In the genomic region with DNA sequence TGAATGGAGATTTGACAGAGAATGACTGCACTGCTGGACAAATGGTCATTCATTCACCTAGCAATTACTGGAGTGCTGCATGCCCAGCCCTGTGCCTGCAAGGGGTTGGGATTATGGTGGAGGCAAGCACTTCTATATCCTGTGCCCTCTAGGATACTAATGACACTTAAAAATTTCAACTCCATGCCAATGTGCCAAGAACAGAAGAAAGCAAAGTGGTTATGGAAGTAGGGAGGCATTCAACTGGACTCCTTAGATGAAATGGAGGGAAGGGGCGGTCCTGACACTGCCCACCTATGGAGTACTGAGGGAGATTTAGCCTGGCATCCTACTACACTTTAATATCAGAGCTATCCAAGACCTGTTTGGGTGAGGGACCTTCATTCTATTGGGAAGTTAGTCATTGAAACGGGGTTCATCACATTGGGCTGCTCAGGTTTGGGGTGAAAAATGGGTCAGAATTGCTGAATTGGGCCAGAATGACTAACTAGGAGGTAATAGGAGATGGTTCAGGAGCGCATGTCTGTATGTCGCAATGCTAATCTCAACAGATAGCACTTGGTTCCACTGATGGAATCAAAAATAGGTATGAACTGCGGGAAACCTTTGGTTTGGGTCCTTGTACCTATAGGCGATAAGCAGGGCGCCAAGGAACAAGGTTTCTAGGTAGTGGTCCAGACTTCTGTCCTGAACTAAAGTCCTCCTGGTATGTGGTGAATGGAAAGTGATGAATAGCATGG, we compare ENCODE assay signal across 9 mouse cellular contexts. TPM values are rescaled to one million over a fixed set of nuclear protein-coding genes. Genes with fewer than 3 reads are reported as not detected.
DNase-seq lines count a peak whose midpoint lies in the region; ATAC-seq and TF ChIP-seq lines count a peak whose summit lies in the region.
"Had no signal": no experiment of that assay in that cellular context is flagged by ENCODE, and none has a peak within 500 bp of the region (broad histone marks: within the 10 kb centered on the region; RNA-seq: fewer than 3 reads in every experiment).

No protein-coding gene starts in this region.

- no peaks in the 10 kb centered on the region for H3K4me1 ChIP-seq in ES-Bruce4 (ENCODE audit: control insufficient read depth, insufficient read depth, low read length)
- H3K4me1 ChIP-seq in heart, embryonic 15.5 days (replicated peaks): peaks cover 19% of the 10 kb centered on the region

- no peak for TF ChIP-seq POLR2A in ES-Bruce4 (IDR thresholded peaks at IDR 0.05; ENCODE audit: insufficient read depth, low read length)

- TF ChIP-seq CTCF in ES-Bruce4 (IDR thresholded peaks at IDR 0.05; ENCODE audit: low read depth, low read length): no peak

- ATAC-seq in heart, embryonic 15.5 days (replicated peaks; ENCODE audit: insufficient number of reproducible peaks, insufficient read depth, low FRiP score, low read depth): no peak

- DNase-seq in heart, adult 11 months: peak; percentile 87
- no peak for DNase-seq in heart, postnatal 4 days
- DNase-seq in lung, postnatal 10 days: peak; percentile 2
- DNase-seq in retina, embryonic 14.5 days (ENCODE audit: low spot score): no peak
- DNase-seq in adrenal gland, postnatal 36 days: no peak
- no peak for DNase-seq in kidney, postnatal 36 days

- peak overlapping the region; percentile 70 for H3K4me3 ChIP-seq in ES-Bruce4 (ENCODE audit: low read depth, low read length)
- peak overlapping the region; percentile 94 for H3K4me3 ChIP-seq in heart, embryonic 15.5 days

- 64% methylated on average over 7 of the region's 7 CpGs for WGBS in heart, embryonic 15.5 days

- no peak for TF ChIP-seq EP300 in ES-Bruce4 (IDR thresholded peaks at IDR 0.05; ENCODE audit: insufficient read depth, low read depth, low read length)

- H3K27me3 ChIP-seq in ES-Bruce4 (ENCODE audit: control insufficient read depth, insufficient read depth, low read length, poor library complexity, severe bottlenecking): no peaks in the 10 kb centered on the region
- no peaks in the 10 kb centered on the region for H3K27me3 ChIP-seq in heart, embryonic 15.5 days
- H3K27me3 ChIP-seq: Patski had no signal

- H3K36me3 ChIP-seq in ES-Bruce4 (ENCODE audit: control insufficient read depth, insufficient read depth, low read length, poor library complexity, severe bottlenecking): no peaks in the 10 kb centered on the region
- no peaks in the 10 kb centered on the region for H3K36me3 ChIP-seq in heart, embryonic 15.5 days

- peak overlapping the region; percentile 16 for H3K9ac ChIP-seq in ES-Bruce4 (ENCODE audit: low read depth, poor library complexity, severe bottlenecking)
- peak overlapping the region; percentile 83 for H3K9ac ChIP-seq in heart, embryonic 15.5 days

- no peaks in the 10 kb centered on the region for H3K9me3 ChIP-seq in ES-Bruce4 (replicated peaks; ENCODE audit: control insufficient read depth, insufficient read depth, low read length, poor library complexity, severe bottlenecking)
- no peaks in the 10 kb centered on the region for H3K9me3 ChIP-seq in heart, embryonic 15.5 days (replicated peaks)

- peak overlapping the region; percentile 70 for H3K4me2 ChIP-seq in heart, embryonic 15.5 days

- peak overlapping the region; percentile 40 for H3K27ac ChIP-seq in ES-Bruce4 (ENCODE audit: insufficient read depth, low read length)
- peak overlapping the region; percentile 91 for H3K27ac ChIP-seq in heart, embryonic 15.5 days

RNA-seq across cellular contexts. Expression of gene Fam193a, which starts 1.0 kb away (rescaled TPM):
- total RNA-seq in heart, postnatal 4 days (2021): 10 to 100 TPM; 36.0 to 41.7 TPM
- polyA plus RNA-seq in ES-Bruce4 (2011; ENCODE audit: insufficient read depth, insufficient read length, low read depth, missing spikeins): 38.3 and 40.2 TPM in 2 replicates
- 7.7 and 8.5 TPM in 2 replicates for polyA plus RNA-seq in heart, embryonic 15.5 days (2015; fragmentation: Nextera tagmentation; extraction: Ambion mirVana)
- total RNA-seq in adrenal gland, postnatal 36 days (2021): 10 to 100 TPM; 26.9 to 33.5 TPM

RNA-seq across cellular contexts. Expression of gene Rnf4, which starts 32.6 kb away (rescaled TPM):
- 10 to 100 TPM; 85.8 to 86.3 TPM for total RNA-seq in heart, postnatal 4 days (2021)
- polyA plus RNA-seq in ES-Bruce4 (2011; ENCODE audit: insufficient read depth, insufficient read length, low read depth, missing spikeins): 210 and 215 TPM in 2 replicates
- 88.5 and 112 TPM in 2 replicates for polyA plus RNA-seq in heart, embryonic 15.5 days (2015; fragmentation: Nextera tagmentation; extraction: Ambion mirVana)
- total RNA-seq in adrenal gland, postnatal 36 days (2021): 100 to 1,000 TPM; 100 to 102 TPM

Comparison
In these comparisons a context has a peak if more than half of its experiments do, and no peak if none do; other contexts are left out.
1. DNase-seq: peak in heart, adult 11 months (single experiment) and lung, postnatal 10 days (single experiment); none in heart, postnatal 4 days (single experiment), retina, embryonic 14.5 days (single experiment), adrenal gland, postnatal 36 days (0 of 2) and kidney, postnatal 36 days (0 of 2).